Mouse (Mus musculus): ENCODE measurements around the gene Slc50a1. TPM values are rescaled to one million over a fixed set of nuclear protein-coding genes. Genes with fewer than 3 reads are reported as not detected.

Gene Slc50a1
- polyA plus RNA-seq, 1 experiment from 2014 or later, result 59.9 TPM

DNA sequence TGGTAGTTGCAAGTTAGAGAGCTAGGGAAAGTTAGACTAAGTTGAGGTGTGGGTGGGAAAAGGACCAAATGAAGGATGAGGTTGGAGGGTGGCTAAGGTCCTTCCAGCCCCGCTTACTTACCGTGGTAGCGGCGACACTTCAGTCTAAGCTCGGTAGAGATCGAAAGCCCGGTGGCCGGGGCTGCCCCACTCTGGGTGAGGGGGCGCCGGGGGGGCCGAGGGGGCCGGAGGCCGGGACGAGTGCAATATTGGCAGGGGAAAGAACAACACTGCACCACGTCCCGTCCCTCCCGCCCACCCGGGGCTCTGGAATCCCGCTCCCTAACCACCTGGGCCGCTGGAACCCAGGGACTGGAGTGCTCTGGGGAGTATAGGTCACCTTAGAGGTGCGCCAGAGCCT, 43.5 kb downstream of the Slc50a1 start, which contains the start of gene Mtx1:
Gene Mtx1, minus strand, starts transcription at position 189 of the 400 bp plus-strand sequence.
- no peaks in the 10 kb centered on the region for H3K9me3 ChIP-seq (replicated peaks)
- ATAC-seq (replicated peaks; ENCODE audit: low FRiP score), result peak; percentile 7; the same call in 1 of the 2 replicates
- WGBS, result 3% methylated on average over 21 of the region's 21 CpGs
- H3K9ac ChIP-seq, result peak within 1 kb of the TSS; percentile 39; the same call in 1 of the 2 replicates
- H3K36me3 ChIP-seq, result peaks cover 9% of the 10 kb centered on the region; the same call in 1 of the 2 replicates
- peak within 1 kb of the TSS; percentile 80 for H3K4me2 ChIP-seq
- H3K4me1 ChIP-seq, result peaks cover 47% of the 10 kb centered on the region
- peak within 1 kb of the TSS; percentile 77; the same call in 1 of the 2 replicates for H3K27ac ChIP-seq
- peaks cover 13% of the 10 kb centered on the region for H3K27me3 ChIP-seq
- peak within 1 kb of the TSS; percentile 45 for H3K4me3 ChIP-seq (replicated peaks)

- Histone ChIP-seq H3K27me3 (peaks cover 13% of the 10 kb centered on the region), H3K9ac (0 out of 2 replicates have a peak overlapping the region, but pooled peaks have one; percentile 39), H3K36me3 (peaks cover 12% of the 10 kb centered on the region; the same call in 1 of the 2 replicates), H3K4me2 (peak overlapping the region; percentile 80), H3K27ac (no peak overlapping the region), H3K9me3 (replicated peaks) (no peaks in the 10 kb centered on the region), H3K4me1 (peaks cover 43% of the 10 kb centered on the region), H3K4me3 (replicated peaks) (peak overlapping the region; percentile 45)
- no peak for ATAC-seq (replicated peaks; ENCODE audit: low FRiP score)
- WGBS, result 34% methylated on average over 11 of the region's 11 CpGs
Measured at GRCm38 (mm10) chr3:89226361-89226760, 44.0 kb downstream of the Slc50a1 start.

- Histone ChIP-seq H3K27ac (no peak overlapping the region), H3K9ac (no peak overlapping the region), H3K4me3 (replicated peaks) (no peak overlapping the region)
Measured at GRCm38 (mm10) chr3:89225918-89226317, 44.5 kb downstream of the Slc50a1 start.

DNA sequence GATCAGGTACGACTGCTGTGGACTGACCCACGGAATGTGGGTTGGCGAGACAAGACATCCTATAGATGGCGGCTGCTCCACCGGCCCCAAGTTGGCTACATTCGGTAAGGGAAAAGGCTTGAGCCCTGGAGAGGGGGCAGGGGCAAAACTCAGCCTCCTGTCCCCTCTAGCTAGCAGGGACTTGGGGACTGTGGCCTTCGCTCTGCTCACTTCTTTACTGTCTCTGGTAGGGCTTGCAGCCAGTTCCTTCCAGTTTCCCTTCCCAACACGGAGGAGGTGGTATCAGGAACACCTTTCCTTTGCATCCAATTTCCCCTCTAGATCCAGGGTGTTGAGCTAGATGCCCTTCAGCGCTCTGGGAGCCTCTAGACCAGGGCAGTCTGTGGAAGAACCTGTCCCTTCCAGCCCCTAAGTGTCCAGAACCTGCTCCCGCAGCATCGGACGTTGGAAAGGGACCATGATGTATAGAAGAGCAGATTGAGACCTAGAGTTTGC, 45.0 kb downstream of the Slc50a1 start:
- H3K27me3 ChIP-seq, result peaks cover 11% of the 10 kb centered on the region
- ATAC-seq (replicated peaks; ENCODE audit: low FRiP score), result no peak
- no peak overlapping the region for H3K9ac ChIP-seq
- H3K36me3 ChIP-seq, result peaks cover 13% of the 10 kb centered on the region; the same call in 1 of the 2 replicates
- H3K4me1 ChIP-seq, result peaks cover 43% of the 10 kb centered on the region
- no peaks in the 10 kb centered on the region for H3K9me3 ChIP-seq (replicated peaks)
- 66% methylated on average over 12 of the region's 12 CpGs for WGBS
- no peak overlapping the region; the same call in 1 of the 2 replicates for H3K4me2 ChIP-seq
- H3K27ac ChIP-seq, result no peak overlapping the region
- H3K4me3 ChIP-seq (replicated peaks), result no peak overlapping the region

More at GRCm38 (mm10) chr3:89225918-89226317, 44.5 kb downstream of the Slc50a1 start:
- H3K9me3 ChIP-seq (replicated peaks), result no peaks in the 10 kb centered on the region
- 52% methylated on average over 4 of the region's 4 CpGs for WGBS
- H3K27me3 ChIP-seq, result peaks cover 13% of the 10 kb centered on the region
- H3K36me3 ChIP-seq, result peaks cover 13% of the 10 kb centered on the region; the same call in 1 of the 2 replicates
- H3K4me2 ChIP-seq, result peak overlapping the region; percentile 80
- no peak for ATAC-seq (replicated peaks; ENCODE audit: low FRiP score)
- H3K4me1 ChIP-seq, result peaks cover 43% of the 10 kb centered on the region

DNA sequence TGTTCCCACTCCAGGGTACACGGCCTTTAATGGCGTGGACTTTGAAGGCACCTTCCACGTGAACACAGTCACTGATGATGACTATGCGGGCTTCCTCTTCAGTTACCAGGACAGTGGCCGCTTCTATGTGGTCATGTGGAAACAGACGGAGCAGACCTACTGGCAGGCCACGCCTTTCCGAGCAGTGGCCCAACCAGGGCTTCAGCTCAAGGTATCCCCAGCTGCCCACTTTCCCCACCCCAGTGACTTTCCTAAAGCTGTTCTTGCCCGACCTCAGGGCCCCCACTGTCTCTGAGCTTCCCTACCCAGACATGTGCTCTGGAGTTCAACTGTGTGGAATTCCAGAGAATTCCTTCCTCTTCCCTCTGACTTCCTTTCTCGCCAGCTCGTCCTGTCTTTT, 45.6 kb downstream of the Slc50a1 start:
- Histone ChIP-seq H3K9ac (no peak overlapping the region), H3K9me3 (replicated peaks) (no peaks in the 10 kb centered on the region), H3K27me3 (peaks cover 11% of the 10 kb centered on the region), H3K4me1 (peaks cover 41% of the 10 kb centered on the region), H3K36me3 (peaks cover 13% of the 10 kb centered on the region; the same call in 1 of the 2 replicates), H3K27ac (no peak overlapping the region), H3K4me3 (replicated peaks) (no peak overlapping the region), H3K4me2 (no peak overlapping the region)
- 84% methylated on average over 11 of the region's 11 CpGs for WGBS
- ATAC-seq (replicated peaks; ENCODE audit: low FRiP score), result no peak

DNA sequence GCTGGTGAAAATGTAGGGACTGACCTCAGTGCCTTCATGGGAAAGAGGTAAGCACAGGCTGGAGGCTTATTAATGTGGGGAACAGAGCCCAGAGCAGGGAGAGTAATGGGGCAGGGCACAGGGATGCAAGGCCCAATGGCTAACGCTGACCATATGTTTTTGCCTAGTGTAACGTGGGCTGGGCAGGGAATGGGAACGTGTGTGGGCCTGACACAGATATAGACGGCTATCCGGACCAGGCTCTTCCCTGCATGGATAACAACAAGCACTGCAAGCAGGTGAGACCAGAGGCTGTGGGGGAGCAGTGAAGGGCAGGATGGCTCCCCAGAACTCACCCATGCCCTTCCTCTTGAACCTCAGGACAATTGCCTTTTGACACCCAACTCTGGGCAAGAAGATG, 49.2 kb downstream of the Slc50a1 start:
- 73% methylated on average over 5 of the region's 5 CpGs for WGBS
- H3K9ac ChIP-seq, result no peak overlapping the region

GRCm38 (mm10) chr3:89219546-89219945, 50.8 kb downstream of the Slc50a1 start:
- H3K36me3 ChIP-seq, result peaks cover 13% of the 10 kb centered on the region; the same call in 1 of the 2 replicates
- H3K4me2 ChIP-seq, result no peak overlapping the region
- no peak for ATAC-seq (replicated peaks; ENCODE audit: low FRiP score)
- peaks cover 26% of the 10 kb centered on the region for H3K4me1 ChIP-seq
- H3K27me3 ChIP-seq, result no peaks in the 10 kb centered on the region
- H3K27ac ChIP-seq, result no peak overlapping the region
- no peak overlapping the region for H3K4me3 ChIP-seq (replicated peaks)
- H3K9ac ChIP-seq, result 0 out of 2 replicates have a peak overlapping the region, but pooled peaks have one; percentile 23
- H3K9me3 ChIP-seq (replicated peaks), result no peaks in the 10 kb centered on the region
- 26% methylated on average over 8 of the region's 8 CpGs for WGBS

More for the DNA sequence above, 49.2 kb downstream of the Slc50a1 start:
- ATAC-seq (replicated peaks; ENCODE audit: low FRiP score), result no peak
- Histone ChIP-seq H3K4me2 (no peak overlapping the region), H3K4me3 (replicated peaks) (no peak overlapping the region), H3K4me1 (peaks cover 21% of the 10 kb centered on the region), H3K36me3 (peaks cover 13% of the 10 kb centered on the region; the same call in 1 of the 2 replicates), H3K27me3 (peaks cover 7% of the 10 kb centered on the region), H3K27ac (no peak overlapping the region), H3K9me3 (replicated peaks) (no peaks in the 10 kb centered on the region)

DNA sequence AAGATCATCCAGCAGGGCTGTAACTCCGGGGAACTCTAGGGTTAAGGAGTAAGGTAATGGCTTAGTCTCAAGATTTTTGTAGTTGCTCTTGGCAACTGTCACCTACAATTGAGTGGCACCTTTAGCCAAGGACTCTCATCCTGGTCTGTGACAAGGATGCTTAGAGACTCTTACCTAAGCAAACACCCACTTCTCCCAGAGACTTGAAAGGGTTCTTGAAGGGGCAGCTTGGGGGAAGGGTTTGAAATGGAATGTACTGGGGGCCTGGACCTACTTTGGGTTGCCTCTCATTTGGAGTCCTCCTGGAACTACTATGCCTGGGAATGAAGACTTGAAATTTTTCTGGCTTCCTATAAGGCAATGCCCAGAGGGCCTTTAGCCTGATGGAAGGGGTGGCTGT, 52.1 kb downstream of the Slc50a1 start:
- Histone ChIP-seq H3K27ac (no peak overlapping the region), H3K27me3 (no peaks in the 10 kb centered on the region)
- ATAC-seq (replicated peaks; ENCODE audit: low FRiP score), result no peak

More for the DNA sequence above, 52.1 kb downstream of the Slc50a1 start:
- Histone ChIP-seq H3K9ac (no peak overlapping the region), H3K4me3 (replicated peaks) (no peak overlapping the region), H3K4me2 (no peak overlapping the region), H3K9me3 (replicated peaks) (no peaks in the 10 kb centered on the region), H3K4me1 (peaks cover 30% of the 10 kb centered on the region), H3K36me3 (peaks cover 4% of the 10 kb centered on the region; the same call in 1 of the 2 replicates)
- 69% methylated on average over 1 of the region's 1 CpGs for WGBS

MicroRNAs encoded within 50 kb of the gene (microRNA counts, 519-probe panel; counts per million panel counts)
- 349 counts per million, percentile 1 among the panel's probes with 10 or more counts for microRNA mmu-miR-92b

Small RNAs within 50 kb of the gene (microRNA-seq; reads per million reads assigned to microRNA genes)
- gene Mir92b, result 167 reads per million, percentile 63 among the genes with 10 or more reads in this experiment

Other genes starting within 250 kb of the Slc50a1 start
- gene Rusc1, start 177.3 kb downstream of the Slc50a1 start, polyA plus RNA-seq (2015; fragmentation: Nextera tagmentation; extraction: Ambion mirVana), result 19.3 and 19.7 TPM in 2 replicates
- gene Gm43738, start 169.5 kb downstream of the Slc50a1 start, polyA plus RNA-seq (2015; fragmentation: Nextera tagmentation; extraction: Ambion mirVana), result not detected in 2 replicates
- gene Fdps, start 168.6 kb downstream of the Slc50a1 start, polyA plus RNA-seq (2015; fragmentation: Nextera tagmentation; extraction: Ambion mirVana), result 188 and 215 TPM in 2 replicates
- 2.3 and 5.5 TPM in 2 replicates for gene Pklr, start 134.4 kb downstream of the Slc50a1 start, polyA plus RNA-seq (2015; fragmentation: Nextera tagmentation; extraction: Ambion mirVana)
- 1.6 and 3.1 TPM in 2 replicates for gene Hcn3, start 110.4 kb downstream of the Slc50a1 start, polyA plus RNA-seq (2015; fragmentation: Nextera tagmentation; extraction: Ambion mirVana)
- gene Clk2, start 105.8 kb downstream of the Slc50a1 start, polyA plus RNA-seq (2015; fragmentation: Nextera tagmentation; extraction: Ambion mirVana), result 28.4 and 32.0 TPM in 2 replicates
- 122 and 133 TPM in 2 replicates for gene Scamp3, start 93.1 kb downstream of the Slc50a1 start, polyA plus RNA-seq (2015; fragmentation: Nextera tagmentation; extraction: Ambion mirVana)
- gene Fam189b, start 87.4 kb downstream of the Slc50a1 start, polyA plus RNA-seq (2015; fragmentation: Nextera tagmentation; extraction: Ambion mirVana), result 37.1 and 50.4 TPM in 2 replicates
- gene Gba, start 67.6 kb downstream of the Slc50a1 start, polyA plus RNA-seq (2015; fragmentation: Nextera tagmentation; extraction: Ambion mirVana), result 41.4 and 44.0 TPM in 2 replicates
- 14.9 and 20.5 TPM in 2 replicates for gene Thbs3, start 55.4 kb downstream of the Slc50a1 start, polyA plus RNA-seq (2015; fragmentation: Nextera tagmentation; extraction: Ambion mirVana)
- gene Mtx1, start 43.5 kb downstream of the Slc50a1 start, polyA plus RNA-seq (2015; fragmentation: Nextera tagmentation; extraction: Ambion mirVana), result 211 and 219 TPM in 2 replicates
- 12.0 and 12.3 TPM in 2 replicates for gene Muc1, start 41.5 kb downstream of the Slc50a1 start, polyA plus RNA-seq (2015; fragmentation: Nextera tagmentation; extraction: Ambion mirVana)
- 309 and 321 TPM in 2 replicates for gene Krtcap2, start 24.6 kb downstream of the Slc50a1 start, polyA plus RNA-seq (2015; fragmentation: Nextera tagmentation; extraction: Ambion mirVana)
- 3.4 and 5.2 TPM in 2 replicates for gene Trim46, start 24.3 kb downstream of the Slc50a1 start, polyA plus RNA-seq (2015; fragmentation: Nextera tagmentation; extraction: Ambion mirVana)
- gene Dpm3, start 11.2 kb downstream of the Slc50a1 start, polyA plus RNA-seq (2015; fragmentation: Nextera tagmentation; extraction: Ambion mirVana), result 149 and 153 TPM in 2 replicates
- 66.0 and 66.6 TPM in 2 replicates for gene Efna1, start 10.6 kb upstream of the Slc50a1 start, polyA plus RNA-seq (2015; fragmentation: Nextera tagmentation; extraction: Ambion mirVana)
- 9.3 and 11.9 TPM in 2 replicates for gene Efna3, start 52.4 kb upstream of the Slc50a1 start, polyA plus RNA-seq (2015; fragmentation: Nextera tagmentation; extraction: Ambion mirVana)
- gene Efna4, start 67.5 kb upstream of the Slc50a1 start, polyA plus RNA-seq (2015; fragmentation: Nextera tagmentation; extraction: Ambion mirVana), result 29.8 and 31.5 TPM in 2 replicates
- gene Adam15, start 79.4 kb upstream of the Slc50a1 start, polyA plus RNA-seq (2015; fragmentation: Nextera tagmentation; extraction: Ambion mirVana), result 73.4 and 84.3 TPM in 2 replicates
- gene Dcst2, start 91.4 kb upstream of the Slc50a1 start, polyA plus RNA-seq (2015; fragmentation: Nextera tagmentation; extraction: Ambion mirVana), result 0.34 and 0.35 TPM in 2 replicates
- 1.9 and 2.5 TPM in 2 replicates for gene Dcst1, start 94.7 kb upstream of the Slc50a1 start, polyA plus RNA-seq (2015; fragmentation: Nextera tagmentation; extraction: Ambion mirVana)
- 2.4 and 3.7 TPM in 2 replicates for gene Zbtb7b, start 124.2 kb upstream of the Slc50a1 start, polyA plus RNA-seq (2015; fragmentation: Nextera tagmentation; extraction: Ambion mirVana)
- gene Lenep, start 132.2 kb upstream of the Slc50a1 start, polyA plus RNA-seq (2015; fragmentation: Nextera tagmentation; extraction: Ambion mirVana), result 0.14 TPM in 1 of 2 replicates, not detected in the other
- gene Flad1, start 141.3 kb upstream of the Slc50a1 start, polyA plus RNA-seq (2015; fragmentation: Nextera tagmentation; extraction: Ambion mirVana), result 29.4 and 31.4 TPM in 2 replicates
- gene Cks1b, start 147.8 kb upstream of the Slc50a1 start, polyA plus RNA-seq (2015; fragmentation: Nextera tagmentation; extraction: Ambion mirVana), result 518 and 559 TPM in 2 replicates
- gene Shc1, start 147.9 kb upstream of the Slc50a1 start, polyA plus RNA-seq (2015; fragmentation: Nextera tagmentation; extraction: Ambion mirVana), result 97.1 and 105 TPM in 2 replicates
- 38.3 and 43.5 TPM in 2 replicates for gene Pygo2, start 159.6 kb upstream of the Slc50a1 start, polyA plus RNA-seq (2015; fragmentation: Nextera tagmentation; extraction: Ambion mirVana)
- 39.6 and 39.7 TPM in 2 replicates for gene Pbxip1, start 166.1 kb upstream of the Slc50a1 start, polyA plus RNA-seq (2015; fragmentation: Nextera tagmentation; extraction: Ambion mirVana)
- 52.6 and 59.1 TPM in 2 replicates for gene Pmvk, start 184.0 kb upstream of the Slc50a1 start, polyA plus RNA-seq (2015; fragmentation: Nextera tagmentation; extraction: Ambion mirVana)
- 2.1 and 3.0 TPM in 2 replicates for gene Kcnn3, start 249.6 kb upstream of the Slc50a1 start, polyA plus RNA-seq (2015; fragmentation: Nextera tagmentation; extraction: Ambion mirVana)

Data from kidney, embryonic 15.5 days (tissue).